Mouse (Mus musculus): ENCODE results near the gene Gm28230. TPM values are rescaled to one million over a fixed set of nuclear protein-coding genes. Genes with fewer than 3 reads are reported as not detected.

Gm28230 gene
- polyA plus RNA-seq, 1 experiment from 2014 or later: not detected

- no peak overlapping the region for H3K4me3 ChIP-seq (ENCODE audit: low read depth, low read length)
Measured at GRCm38 (mm10) chr2:74689574-74690337, 36.8 kb upstream of the Gm28230 start.

GRCm38 (mm10) chr2:74690338-74690716 is 36.2 kb upstream of the Gm28230 start:
- Histone ChIP-seq H3K4me1 (ENCODE audit: control insufficient read depth, insufficient read depth, low read length) (no peaks in the 10 kb centered on the region), H3K27me3 (ENCODE audit: control insufficient read depth, insufficient read depth, low read depth, low read length) (peaks cover 79% of the 10 kb centered on the region), H3K9ac (ENCODE audit: low read depth, low read length) (no peak overlapping the region), H3K36me3 (ENCODE audit: control insufficient read depth, insufficient read depth, low read length) (no peaks in the 10 kb centered on the region), H3K9me3 (replicated peaks; ENCODE audit: control insufficient read depth, low read length, poor library complexity, severe bottlenecking) (no peaks in the 10 kb centered on the region), H3K4me3 (ENCODE audit: low read depth, low read length) (no peak overlapping the region), H3K4me2 (ENCODE audit: low read length) (no peak overlapping the region), H3K27ac (ENCODE audit: low read length) (no peak overlapping the region)
- no peak for ATAC-seq
- WGBS: 9% methylated on average over 8 of the region's 8 CpGs

More at GRCm38 (mm10) chr2:74689574-74690337, 36.8 kb upstream of the Gm28230 start:
- no peak for ATAC-seq
- Histone ChIP-seq H3K27ac (ENCODE audit: low read length) (no peak overlapping the region), H3K4me2 (ENCODE audit: low read length) (no peak overlapping the region), H3K9me3 (replicated peaks; ENCODE audit: control insufficient read depth, low read length, poor library complexity, severe bottlenecking) (no peaks in the 10 kb centered on the region), H3K9ac (ENCODE audit: low read depth, low read length) (no peak overlapping the region), H3K36me3 (ENCODE audit: control insufficient read depth, insufficient read depth, low read length) (no peaks in the 10 kb centered on the region), H3K4me1 (ENCODE audit: control insufficient read depth, insufficient read depth, low read length) (no peaks in the 10 kb centered on the region), H3K27me3 (ENCODE audit: control insufficient read depth, insufficient read depth, low read depth, low read length) (peaks cover 79% of the 10 kb centered on the region)
- under 1% methylated on average over 24 of the region's 24 CpGs for WGBS

- Histone ChIP-seq H3K27ac (ENCODE audit: low read length) (no peak within 1 kb of the TSS), H3K27me3 (ENCODE audit: control insufficient read depth, insufficient read depth, low read depth, low read length) (peaks cover 85% of the 10 kb centered on the region), H3K36me3 (ENCODE audit: control insufficient read depth, insufficient read depth, low read length) (no peaks in the 10 kb centered on the region), H3K4me3 (ENCODE audit: low read depth, low read length) (no peak within 1 kb of the TSS), H3K4me1 (ENCODE audit: control insufficient read depth, insufficient read depth, low read length) (no peaks in the 10 kb centered on the region), H3K4me2 (ENCODE audit: low read length) (no peak within 1 kb of the TSS), H3K9me3 (replicated peaks; ENCODE audit: control insufficient read depth, low read length, poor library complexity, severe bottlenecking) (no peaks in the 10 kb centered on the region), H3K9ac (ENCODE audit: low read depth, low read length) (no peak within 1 kb of the TSS)
- peak; percentile 48; the same call in 1 of the 2 replicates for ATAC-seq
- 1% methylated on average over 56 of the region's 56 CpGs for WGBS
Measured at GRCm38 (mm10) chr2:74691022-74691951, 35.2 kb upstream of the Gm28230 start, which contains the start of gene Hoxd10. Gene Hoxd10 (plus strand): TSS chr2:74691924.

- Histone ChIP-seq H3K36me3 (ENCODE audit: control insufficient read depth, insufficient read depth, low read length) (no peaks in the 10 kb centered on the region), H3K4me1 (ENCODE audit: control insufficient read depth, insufficient read depth, low read length) (no peaks in the 10 kb centered on the region), H3K27ac (ENCODE audit: low read length) (no peak overlapping the region), H3K4me2 (ENCODE audit: low read length) (no peak overlapping the region), H3K4me3 (ENCODE audit: low read depth, low read length) (no peak overlapping the region), H3K9me3 (replicated peaks; ENCODE audit: control insufficient read depth, low read length, poor library complexity, severe bottlenecking) (no peaks in the 10 kb centered on the region), H3K9ac (ENCODE audit: low read depth, low read length) (no peak overlapping the region), H3K27me3 (ENCODE audit: control insufficient read depth, insufficient read depth, low read depth, low read length) (peaks cover 85% of the 10 kb centered on the region)
- 3% methylated on average over 35 of the region's 35 CpGs for WGBS
- no peak for ATAC-seq
Measured at GRCm38 (mm10) chr2:74691995-74692807, 34.3 kb upstream of the Gm28230 start.

GRCm38 (mm10) chr2:74692808-74693431 is 33.6 kb upstream of the Gm28230 start:
- H3K9ac ChIP-seq (ENCODE audit: low read depth, low read length): no peak overlapping the region
- H3K27ac ChIP-seq (ENCODE audit: low read length): no peak overlapping the region
- peaks cover 84% of the 10 kb centered on the region for H3K27me3 ChIP-seq (ENCODE audit: control insufficient read depth, insufficient read depth, low read depth, low read length)
- no peak for ATAC-seq
- no peaks in the 10 kb centered on the region for H3K36me3 ChIP-seq (ENCODE audit: control insufficient read depth, insufficient read depth, low read length)
- no peak overlapping the region for H3K4me3 ChIP-seq (ENCODE audit: low read depth, low read length)
- no peak overlapping the region for H3K4me2 ChIP-seq (ENCODE audit: low read length)
- H3K9me3 ChIP-seq (replicated peaks; ENCODE audit: control insufficient read depth, low read length, poor library complexity, severe bottlenecking): no peaks in the 10 kb centered on the region
- 2% methylated on average over 20 of the region's 20 CpGs for WGBS
- peaks cover 2% of the 10 kb centered on the region; the same call in 1 of the 2 replicates for H3K4me1 ChIP-seq (ENCODE audit: control insufficient read depth, insufficient read depth, low read length)

GRCm38 (mm10) chr2:74693432-74693827 is 33.1 kb upstream of the Gm28230 start:
- H3K9ac ChIP-seq (ENCODE audit: low read depth, low read length): no peak overlapping the region
- ATAC-seq: no peak
- no peaks in the 10 kb centered on the region for H3K36me3 ChIP-seq (ENCODE audit: control insufficient read depth, insufficient read depth, low read length)
- no peaks in the 10 kb centered on the region for H3K9me3 ChIP-seq (replicated peaks; ENCODE audit: control insufficient read depth, low read length, poor library complexity, severe bottlenecking)
- H3K27me3 ChIP-seq (ENCODE audit: control insufficient read depth, insufficient read depth, low read depth, low read length): peaks cover 80% of the 10 kb centered on the region
- WGBS: 5% methylated on average over 4 of the region's 4 CpGs
- no peak overlapping the region for H3K4me3 ChIP-seq (ENCODE audit: low read depth, low read length)
- peaks cover 4% of the 10 kb centered on the region for H3K4me1 ChIP-seq (ENCODE audit: control insufficient read depth, insufficient read depth, low read length)
- H3K4me2 ChIP-seq (ENCODE audit: low read length): no peak overlapping the region
- no peak overlapping the region for H3K27ac ChIP-seq (ENCODE audit: low read length)

GRCm38 (mm10) chr2:74694066-74694465 is 32.5 kb upstream of the Gm28230 start:
- H3K27ac ChIP-seq (ENCODE audit: low read length): no peak overlapping the region

GRCm38 (mm10) chr2:74695383-74695782 is 31.1 kb upstream of the Gm28230 start:
- Histone ChIP-seq H3K4me2 (ENCODE audit: low read length) (no peak overlapping the region), H3K27ac (ENCODE audit: low read length) (no peak overlapping the region), H3K4me3 (ENCODE audit: low read depth, low read length) (no peak overlapping the region)

More at GRCm38 (mm10) chr2:74694066-74694465, 32.5 kb upstream of the Gm28230 start:
- H3K4me2 ChIP-seq (ENCODE audit: low read length): no peak overlapping the region
- no peak overlapping the region for H3K9ac ChIP-seq (ENCODE audit: low read depth, low read length)
- no peaks in the 10 kb centered on the region for H3K9me3 ChIP-seq (replicated peaks; ENCODE audit: control insufficient read depth, low read length, poor library complexity, severe bottlenecking)
- ATAC-seq: no peak
- peaks cover 4% of the 10 kb centered on the region for H3K4me1 ChIP-seq (ENCODE audit: control insufficient read depth, insufficient read depth, low read length)
- H3K4me3 ChIP-seq (ENCODE audit: low read depth, low read length): no peak overlapping the region
- H3K27me3 ChIP-seq (ENCODE audit: control insufficient read depth, insufficient read depth, low read depth, low read length): peaks cover 74% of the 10 kb centered on the region
- no peaks in the 10 kb centered on the region for H3K36me3 ChIP-seq (ENCODE audit: control insufficient read depth, insufficient read depth, low read length)
- WGBS: 2% methylated on average over 16 of the region's 16 CpGs

More at GRCm38 (mm10) chr2:74695383-74695782, 31.1 kb upstream of the Gm28230 start:
- Histone ChIP-seq H3K4me1 (ENCODE audit: control insufficient read depth, insufficient read depth, low read length) (peaks cover 4% of the 10 kb centered on the region), H3K27me3 (ENCODE audit: control insufficient read depth, insufficient read depth, low read depth, low read length) (peaks cover 76% of the 10 kb centered on the region), H3K36me3 (ENCODE audit: control insufficient read depth, insufficient read depth, low read length) (no peaks in the 10 kb centered on the region), H3K9ac (ENCODE audit: low read depth, low read length) (no peak overlapping the region), H3K9me3 (replicated peaks; ENCODE audit: control insufficient read depth, low read length, poor library complexity, severe bottlenecking) (no peaks in the 10 kb centered on the region)
- WGBS: 6% methylated on average over 1 of the region's 1 CpGs
- ATAC-seq: no peak
